Mouse (Mus musculus): ENCODE data around the gene Anxa6.
A peak's percentile ranks its signal among the peaks of the same experiment; 100 is the strongest.

Anxa6 gene

GRCm38 (mm10) chr11:55033040-55033660, at the start of gene Anxa6:
Anxa6 (minus strand) TSS chr11:55033445.
- peak; percentile 80 for DNase-seq

GRCm38 (mm10) chr11:55081206-55081605, 48.0 kb upstream of the Anxa6 start:
- DNase-seq = no peak

GRCm38 (mm10) chr11:55079180-55079579, 45.9 kb upstream of the Anxa6 start:
- no peak for DNase-seq

- no peak for DNase-seq
These were observed 45.3 kb upstream of the Anxa6 start for GRCm38 (mm10) chr11:55078502-55078901.

- peak; percentile 64 for DNase-seq
These were observed 44.3 kb upstream of the Anxa6 start, which contains the start of gene Ccdc69 for GRCm38 (mm10) chr11:55077331-55078231. Ccdc69 (minus strand) TSS chr11:55078131.

GRCm38 (mm10) chr11:55076234-55076633, 43.0 kb upstream of the Anxa6 start:
- DNase-seq = no peak

- peak; percentile 23 for DNase-seq
These were observed 42.4 kb upstream of the Anxa6 start for GRCm38 (mm10) chr11:55075602-55076001.

- no peak for DNase-seq
These were observed 39.9 kb upstream of the Anxa6 start for GRCm38 (mm10) chr11:55073191-55073590.

GRCm38 (mm10) chr11:55072467-55072866, 39.2 kb upstream of the Anxa6 start:
- no peak for DNase-seq

- no peak for DNase-seq
These were observed 38.1 kb upstream of the Anxa6 start for GRCm38 (mm10) chr11:55071344-55071743.

GRCm38 (mm10) chr11:55069023-55069422, 35.8 kb upstream of the Anxa6 start:
- DNase-seq = no peak

GRCm38 (mm10) chr11:55066921-55067320, 33.7 kb upstream of the Anxa6 start:
- no peak for DNase-seq

- no peak for DNase-seq
These were observed 29.6 kb upstream of the Anxa6 start for GRCm38 (mm10) chr11:55062856-55063255.

GRCm38 (mm10) chr11:55060802-55061201, 27.6 kb upstream of the Anxa6 start:
- no peak for DNase-seq

GRCm38 (mm10) chr11:55057511-55057910, 24.3 kb upstream of the Anxa6 start:
- DNase-seq = no peak

- peak; percentile 23 for DNase-seq
These were observed 17.7 kb upstream of the Anxa6 start for GRCm38 (mm10) chr11:55050837-55051510.

GRCm38 (mm10) chr11:55046600-55046999, 13.4 kb upstream of the Anxa6 start:
- DNase-seq = peak; percentile 40

- DNase-seq = no peak
These were observed 8.1 kb upstream of the Anxa6 start for GRCm38 (mm10) chr11:55041348-55041747.

GRCm38 (mm10) chr11:55039591-55039990, 6.3 kb upstream of the Anxa6 start:
- DNase-seq = peak; percentile 62

GRCm38 (mm10) chr11:55036601-55037000, 3.4 kb upstream of the Anxa6 start:
- DNase-seq = no peak

- DNase-seq = no peak
These were observed 959 bp downstream of the Anxa6 start for GRCm38 (mm10) chr11:55032286-55032685.

GRCm38 (mm10) chr11:55031991-55032280, 1.3 kb downstream of the Anxa6 start:
- no peak for DNase-seq

- no peak for DNase-seq
These were observed 1.8 kb downstream of the Anxa6 start for GRCm38 (mm10) chr11:55031211-55031990.

All from kidney, adult 11 months (tissue).